Mouse (Mus musculus) hindbrain, embryonic 15.5 days (tissue): Measurements from ENCODE around the gene Frmd4a. TPM values are rescaled to one million over a fixed set of nuclear protein-coding genes. Genes with fewer than 3 reads are reported as not detected.
"Not testable (repeated sequence)": the region's sequence is repeated elsewhere in the genome, so short reads cannot be mapped to it uniquely, and the experiment has no call there.

Experiments
- ATAC-seq: fragments of 200-750 bp; cut with Nextera tagmentation; 2 replicates; pipeline ENCODE4 v1.8.0; 2017; ENCODE audit warnings: low read depth, moderate number of reproducible peaks, moderate TSS enrichment; ENCODE audit not compliant: low FRiP score
- H3K27ac ChIP-seq: fragments of 300-500 bp; sonication (generic); replicated peaks from 2 replicates; pipeline ENCODE4 v1.5.1; 2015; ENCODE audit warnings: mild to moderate bottlenecking, inconsistent platforms
- H3K27me3 ChIP-seq: fragments of 300-500 bp; sonication (generic); 2 replicates; pipeline ENCODE4 v1.6.1; 2015; ENCODE audit warnings: control low read depth, inconsistent platforms
- H3K36me3 ChIP-seq: fragments of 300-500 bp; sonication (generic); 2 replicates; pipeline ENCODE4 v1.6.1; 2015; ENCODE audit warnings: control low read depth, inconsistent platforms
- H3K4me1 ChIP-seq: fragments of 300-500 bp; sonication (generic); replicated peaks from 2 replicates; pipeline ENCODE4 v1.6.1; 2015; ENCODE audit warnings: control low read depth, inconsistent platforms
- H3K4me2 ChIP-seq: fragments of 300-500 bp; sonication (generic); 2 replicates; pipeline ENCODE4 v1.6.1; 2015; ENCODE audit warnings: moderate library complexity, mild to moderate bottlenecking, inconsistent platforms
- H3K4me3 ChIP-seq: fragments of 300-500 bp; sonication (generic); 2 replicates; pipeline ENCODE4 v1.5.1; 2015; ENCODE audit warnings: mild to moderate bottlenecking, inconsistent platforms
- H3K9ac ChIP-seq: fragments of 300-500 bp; sonication (generic); 2 replicates; pipeline ENCODE4 v1.6.1; 2015; ENCODE audit warnings: inconsistent platforms
- H3K9me3 ChIP-seq: fragments of 300-500 bp; sonication (generic); 2 replicates; pipeline ENCODE4 v1.6.1; 2016; ENCODE audit warnings: control low read depth, inconsistent platforms
- WGBS: fragments of 180-500 bp; shearing (Covaris S2); methylation state at CpG from one replicate; pipeline ENCODE4 v1.1.7; 2015; 5-methylcytosine and 5-hydroxymethylcytosine counted together
- polyA plus RNA-seq: library from polyadenylated mRNA; unstranded; fragments of >200 nt; fragmentation: Nextera tagmentation; extraction: Ambion mirVana; gene quantifications from 2 replicates; pipeline ENCODE4 v1.2.1, GENCODE M21; 2015

Frmd4a gene
- polyA plus RNA-seq, 1 experiment from 2014 or later = 56.1 TPM

- 94% methylated on average over 3 of the region's 3 CpGs for whole genome bisulfite sequencing
- H3K9ac ChIP-seq = no peak overlapping the region
Measured at GRCm38 (mm10) chr2:4593878-4594387, 576.4 kb downstream of the Frmd4a start.

GRCm38 (mm10) chr2:4596992-4597391, 579.5 kb downstream of the Frmd4a start:
- H3K4me2 ChIP-seq = no peak overlapping the region
- H3K4me3 ChIP-seq = no peak overlapping the region
- no peak for ATAC-seq
- H3K9me3 ChIP-seq = no peaks in the 10 kb centered on the region
- H3K4me1 ChIP-seq = peaks cover 10% of the 10 kb centered on the region
- no peak overlapping the region for H3K9ac ChIP-seq
- H3K27ac ChIP-seq = no peak overlapping the region
- H3K27me3 ChIP-seq = no peaks in the 10 kb centered on the region
- peaks cover 49% of the 10 kb centered on the region for H3K36me3 ChIP-seq
- 94% methylated on average over 7 of the region's 7 CpGs for WGBS

More at GRCm38 (mm10) chr2:4593878-4594387, 576.4 kb downstream of the Frmd4a start:
- H3K27ac ChIP-seq = no peak overlapping the region
- no peak overlapping the region for H3K4me2 ChIP-seq
- no peaks in the 10 kb centered on the region for H3K27me3 ChIP-seq
- H3K4me3 ChIP-seq = no peak overlapping the region
- no peaks in the 10 kb centered on the region for H3K4me1 ChIP-seq
- H3K9me3 ChIP-seq = no peaks in the 10 kb centered on the region
- H3K36me3 ChIP-seq = peaks cover 63% of the 10 kb centered on the region
- no peak for ATAC-seq

GRCm38 (mm10) chr2:4601034-4601890, 583.7 kb downstream of the Frmd4a start:
- H3K27me3 ChIP-seq = no peaks in the 10 kb centered on the region
- H3K9me3 ChIP-seq = no peaks in the 10 kb centered on the region
- no peak overlapping the region for H3K9ac ChIP-seq
- no peak overlapping the region for H3K4me2 ChIP-seq
- ATAC-seq = peak; percentile 47; the same call in 1 of the 2 replicates
- H3K27ac ChIP-seq = 0 out of 2 replicates have a peak overlapping the region, but pooled peaks have one; percentile 35
- peaks cover 57% of the 10 kb centered on the region for H3K36me3 ChIP-seq
- no peak overlapping the region for H3K4me3 ChIP-seq
- 54% methylated on average over 15 of the region's 15 CpGs for WGBS
- peaks cover 10% of the 10 kb centered on the region for H3K4me1 ChIP-seq

- H3K36me3 ChIP-seq = peaks cover 66% of the 10 kb centered on the region
- H3K9me3 ChIP-seq = no peaks in the 10 kb centered on the region
Measured at GRCm38 (mm10) chr2:4603361-4603945, 585.9 kb downstream of the Frmd4a start.

GRCm38 (mm10) chr2:4606559-4606958, 589.0 kb downstream of the Frmd4a start:
- H3K27ac ChIP-seq = no peak overlapping the region
- peaks cover 91% of the 10 kb centered on the region for H3K36me3 ChIP-seq
- no peak overlapping the region for H3K4me2 ChIP-seq
- WGBS = 96% methylated on average over 3 of the region's 3 CpGs
- no peak overlapping the region for H3K9ac ChIP-seq
- no peaks in the 10 kb centered on the region for H3K27me3 ChIP-seq
- no peak for ATAC-seq
- no peaks in the 10 kb centered on the region for H3K9me3 ChIP-seq
- 0 out of 2 replicates have a peak, but pooled peaks cover 3% of the 10 kb centered on the region for H3K4me1 ChIP-seq
- H3K4me3 ChIP-seq = no peak overlapping the region

More at GRCm38 (mm10) chr2:4603361-4603945, 585.9 kb downstream of the Frmd4a start:
- no peak overlapping the region for H3K4me3 ChIP-seq
- H3K27me3 ChIP-seq = no peaks in the 10 kb centered on the region
- H3K9ac ChIP-seq = no peak overlapping the region
- H3K27ac ChIP-seq = no peak overlapping the region
- WGBS = 85% methylated on average over 33 of the region's 33 CpGs
- H3K4me2 ChIP-seq = no peak overlapping the region
- peak; percentile 23; the same call in 1 of the 2 replicates for ATAC-seq
- H3K4me1 ChIP-seq = peaks cover 10% of the 10 kb centered on the region

GRCm38 (mm10) chr2:4608253-4608652, 590.7 kb downstream of the Frmd4a start:
- Histone ChIP-seq H3K27me3 (no peaks in the 10 kb centered on the region), H3K36me3 (peaks cover 92% of the 10 kb centered on the region), H3K4me3 (no peak overlapping the region), H3K27ac (no peak overlapping the region), H3K9me3 (no peaks in the 10 kb centered on the region), H3K4me2 (no peak overlapping the region), H3K9ac (no peak overlapping the region), H3K4me1 (no peaks in the 10 kb centered on the region)
- 73% methylated on average over 3 of the region's 3 CpGs for WGBS
- no peak for ATAC-seq

GRCm38 (mm10) chr2:4609433-4609832, 591.9 kb downstream of the Frmd4a start:
- Histone ChIP-seq H3K4me2 (no peak overlapping the region), H3K27me3 (no peaks in the 10 kb centered on the region), H3K27ac (no peak overlapping the region), H3K36me3 (peaks cover 88% of the 10 kb centered on the region), H3K9me3 (no peaks in the 10 kb centered on the region), H3K4me1 (no peaks in the 10 kb centered on the region), H3K9ac (no peak overlapping the region), H3K4me3 (no peak overlapping the region)
- WGBS = 83% methylated on average over 10 of the region's 10 CpGs
- ATAC-seq = no peak

- peaks cover 70% of the 10 kb centered on the region for H3K36me3 ChIP-seq
- WGBS = 91% methylated on average over 6 of the region's 6 CpGs
- no peaks in the 10 kb centered on the region for H3K9me3 ChIP-seq
Measured at GRCm38 (mm10) chr2:4611295-4611694, 593.8 kb downstream of the Frmd4a start.

GRCm38 (mm10) chr2:4611704-4612103, 594.2 kb downstream of the Frmd4a start:
- Histone ChIP-seq H3K9ac (no peak overlapping the region), H3K27ac (no peak overlapping the region), H3K27me3 (no peaks in the 10 kb centered on the region), H3K9me3 (no peaks in the 10 kb centered on the region), H3K36me3 (peaks cover 66% of the 10 kb centered on the region), H3K4me1 (no peaks in the 10 kb centered on the region), H3K4me2 (no peak overlapping the region), H3K4me3 (no peak overlapping the region)
- no peak for ATAC-seq
- 93% methylated on average over 10 of the region's 10 CpGs for WGBS

More at GRCm38 (mm10) chr2:4611295-4611694, 593.8 kb downstream of the Frmd4a start:
- Histone ChIP-seq H3K27me3 (no peaks in the 10 kb centered on the region), H3K27ac (no peak overlapping the region), H3K4me3 (no peak overlapping the region), H3K4me2 (no peak overlapping the region), H3K4me1 (no peaks in the 10 kb centered on the region), H3K9ac (no peak overlapping the region)
- ATAC-seq = no peak

- 61% methylated on average over 6 of the region's 6 CpGs for WGBS
- not testable (repeated sequence) for H3K9me3 ChIP-seq, H3K4me1 ChIP-seq, H3K4me3 ChIP-seq, H3K27ac ChIP-seq, H3K4me2 ChIP-seq, H3K27me3 ChIP-seq, H3K9ac ChIP-seq
- ATAC-seq = peak; percentile 43; the same call in 1 of the 2 replicates
- H3K36me3 ChIP-seq = peaks cover 41% of the 10 kb centered on the region
Measured at GRCm38 (mm10) chr2:4614276-4614929, 596.9 kb downstream of the Frmd4a start.

GRCm38 (mm10) chr2:4615014-4615546, 597.6 kb downstream of the Frmd4a start:
- Histone ChIP-seq H3K9ac (no peak overlapping the region), H3K4me3 (no peak overlapping the region), H3K9me3 (no peaks in the 10 kb centered on the region), H3K4me1 (no peaks in the 10 kb centered on the region), H3K36me3 (peaks cover 36% of the 10 kb centered on the region), H3K27ac (no peak overlapping the region), H3K4me2 (no peak overlapping the region), H3K27me3 (no peaks in the 10 kb centered on the region)
- no peak for ATAC-seq
- WGBS = 90% methylated on average over 2 of the region's 2 CpGs
